Mouse (Mus musculus): ENCODE data around the gene Upp1. TPM values are rescaled to one million over a fixed set of nuclear protein-coding genes. Genes with fewer than 3 reads are reported as not detected.

Upp1 gene
- polyA plus RNA-seq (2015; fragmentation: Nextera tagmentation; extraction: Ambion mirVana), result 37.6 and 47.2 TPM in 2 replicates

DNA sequence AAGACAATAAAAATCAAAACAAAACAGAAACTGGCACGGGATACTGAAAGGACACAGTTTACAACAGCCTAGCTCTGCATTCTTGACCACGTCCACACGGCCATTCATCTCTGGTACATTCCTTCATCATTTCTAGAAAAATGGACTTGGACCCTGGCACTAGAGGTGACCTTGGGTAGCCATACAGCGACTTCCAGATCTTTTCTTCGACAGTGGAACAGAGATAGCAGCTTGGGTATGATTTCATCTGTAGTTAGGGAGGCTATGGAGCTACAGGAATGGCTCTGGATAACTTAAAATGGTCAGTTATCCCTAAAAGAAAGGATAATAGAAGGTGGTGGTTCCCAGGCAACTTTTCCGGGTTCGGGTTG, at the start of gene Upp1:
Gene Upp1 (plus strand): TSS at position 54 of the 371 bp plus-strand sequence.
- WGBS, result 1% methylated on average over 7 of the region's 7 CpGs
- Histone ChIP-seq H3K9me3 (replicated peaks; ENCODE audit: control insufficient read depth, low read length) (no peaks in the 10 kb centered on the region), H3K27me3 (ENCODE audit: control insufficient read depth, insufficient read depth, low read length) (peaks cover 6% of the 10 kb centered on the region), H3K36me3 (ENCODE audit: control insufficient read depth, insufficient read depth) (no peaks in the 10 kb centered on the region), H3K4me1 (ENCODE audit: control insufficient read depth, insufficient read depth, low read length) (peaks cover 21% of the 10 kb centered on the region), H3K27ac (ENCODE audit: low read length) (peak within 1 kb of the TSS; percentile 82), H3K4me3 (ENCODE audit: low read length) (peak within 1 kb of the TSS; percentile 75), H3K9ac (ENCODE audit: low read length) (peak within 1 kb of the TSS; percentile 80), H3K4me2 (ENCODE audit: low read depth, low read length) (peak within 1 kb of the TSS; percentile 97)
- no peak for ATAC-seq (replicated peaks; ENCODE audit: extremely low read depth, insufficient read depth, low FRiP score)

DNA sequence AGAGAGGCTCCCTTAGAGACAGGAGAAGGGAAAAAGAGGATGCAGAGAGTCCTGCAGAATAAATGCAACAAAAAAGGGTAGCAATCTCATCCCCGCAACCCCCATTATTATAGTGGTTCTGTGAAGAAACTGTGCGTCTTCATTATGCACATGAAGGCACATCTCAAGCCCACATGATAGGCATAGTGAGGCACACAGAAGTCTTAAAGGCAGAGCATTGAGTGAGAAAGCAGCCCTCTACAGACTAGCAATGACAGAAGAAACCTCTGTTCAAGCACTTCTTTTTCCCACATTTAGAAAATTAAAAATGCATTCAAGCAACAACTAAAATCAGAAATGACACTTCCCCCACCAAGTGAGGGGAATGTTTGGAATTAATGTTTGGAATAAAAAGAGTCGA, 41.5 kb upstream of the Upp1 start:
- no peak overlapping the region for H3K4me3 ChIP-seq (ENCODE audit: low read length)
- no peak for ATAC-seq (replicated peaks; ENCODE audit: extremely low read depth, insufficient read depth, low FRiP score)
- H3K4me2 ChIP-seq (ENCODE audit: low read depth, low read length), result no peak overlapping the region
- no peaks in the 10 kb centered on the region for H3K36me3 ChIP-seq (ENCODE audit: control insufficient read depth, insufficient read depth)
- H3K27ac ChIP-seq (ENCODE audit: low read length), result no peak overlapping the region
- no peak overlapping the region for H3K9ac ChIP-seq (ENCODE audit: low read length)
- no peaks in the 10 kb centered on the region for H3K9me3 ChIP-seq (replicated peaks; ENCODE audit: control insufficient read depth, low read length)
- H3K4me1 ChIP-seq (ENCODE audit: control insufficient read depth, insufficient read depth, low read length), result no peaks in the 10 kb centered on the region
- no peaks in the 10 kb centered on the region for H3K27me3 ChIP-seq (ENCODE audit: control insufficient read depth, insufficient read depth, low read length)
- WGBS, result 81% methylated on average over 3 of the region's 3 CpGs

GRCm38 (mm10) chr11:9113189-9113588, 4.7 kb upstream of the Upp1 start:
- H3K36me3 ChIP-seq (ENCODE audit: control insufficient read depth, insufficient read depth), result no peaks in the 10 kb centered on the region
- H3K4me1 ChIP-seq (ENCODE audit: control insufficient read depth, insufficient read depth, low read length), result peaks cover 15% of the 10 kb centered on the region
- no peak overlapping the region for H3K4me3 ChIP-seq (ENCODE audit: low read length)
- 60% methylated on average over 2 of the region's 2 CpGs for WGBS
- no peak overlapping the region for H3K4me2 ChIP-seq (ENCODE audit: low read depth, low read length)
- H3K9ac ChIP-seq (ENCODE audit: low read length), result no peak overlapping the region
- H3K9me3 ChIP-seq (replicated peaks; ENCODE audit: control insufficient read depth, low read length), result no peaks in the 10 kb centered on the region
- H3K27ac ChIP-seq (ENCODE audit: low read length), result no peak overlapping the region
- ATAC-seq (replicated peaks; ENCODE audit: extremely low read depth, insufficient read depth, low FRiP score), result no peak
- H3K27me3 ChIP-seq (ENCODE audit: control insufficient read depth, insufficient read depth, low read length), result peaks cover 4% of the 10 kb centered on the region

GRCm38 (mm10) chr11:9115367-9116120, 2.4 kb upstream of the Upp1 start:
- Histone ChIP-seq H3K9me3 (replicated peaks; ENCODE audit: control insufficient read depth, low read length) (no peaks in the 10 kb centered on the region), H3K4me3 (ENCODE audit: low read length) (no peak overlapping the region), H3K27me3 (ENCODE audit: control insufficient read depth, insufficient read depth, low read length) (peaks cover 5% of the 10 kb centered on the region), H3K36me3 (ENCODE audit: control insufficient read depth, insufficient read depth) (no peaks in the 10 kb centered on the region), H3K4me2 (ENCODE audit: low read depth, low read length) (peak overlapping the region; percentile 68), H3K27ac (ENCODE audit: low read length) (no peak overlapping the region), H3K4me1 (ENCODE audit: control insufficient read depth, insufficient read depth, low read length) (peaks cover 21% of the 10 kb centered on the region), H3K9ac (ENCODE audit: low read length) (no peak overlapping the region)
- WGBS, result 24% methylated on average over 9 of the region's 9 CpGs
- no peak for ATAC-seq (replicated peaks; ENCODE audit: extremely low read depth, insufficient read depth, low FRiP score)

DNA sequence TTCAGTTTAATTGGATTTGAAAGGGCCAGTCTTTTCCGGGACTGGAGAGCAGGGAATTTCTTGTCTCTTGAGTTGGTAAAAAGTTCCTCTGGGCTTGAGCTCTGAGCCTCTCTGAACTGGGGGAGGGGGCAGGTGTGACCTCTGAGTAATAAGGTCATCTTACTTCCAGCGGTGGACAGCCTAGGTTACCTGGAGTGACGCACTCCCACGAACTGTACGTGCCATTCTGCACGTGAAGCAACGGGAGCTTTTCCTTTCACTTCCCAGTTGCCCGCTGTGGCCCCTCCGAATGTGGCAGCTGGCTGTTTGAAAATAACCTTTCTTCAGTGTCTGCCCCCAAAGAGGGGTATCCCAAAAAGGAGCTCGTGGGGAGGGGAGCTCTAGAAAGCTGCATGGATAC, 1.8 kb upstream of the Upp1 start:
- peak overlapping the region; percentile 68 for H3K4me2 ChIP-seq (ENCODE audit: low read depth, low read length)
- peaks cover 6% of the 10 kb centered on the region for H3K27me3 ChIP-seq (ENCODE audit: control insufficient read depth, insufficient read depth, low read length)
- H3K9me3 ChIP-seq (replicated peaks; ENCODE audit: control insufficient read depth, low read length), result no peaks in the 10 kb centered on the region
- H3K27ac ChIP-seq (ENCODE audit: low read length), result no peak overlapping the region
- 3% methylated on average over 10 of the region's 10 CpGs for WGBS
- no peaks in the 10 kb centered on the region for H3K36me3 ChIP-seq (ENCODE audit: control insufficient read depth, insufficient read depth)
- H3K4me1 ChIP-seq (ENCODE audit: control insufficient read depth, insufficient read depth, low read length), result peaks cover 21% of the 10 kb centered on the region
- H3K4me3 ChIP-seq (ENCODE audit: low read length), result peak overlapping the region; percentile 40
- H3K9ac ChIP-seq (ENCODE audit: low read length), result peak overlapping the region; percentile 57
- no peak for ATAC-seq (replicated peaks; ENCODE audit: extremely low read depth, insufficient read depth, low FRiP score)

DNA sequence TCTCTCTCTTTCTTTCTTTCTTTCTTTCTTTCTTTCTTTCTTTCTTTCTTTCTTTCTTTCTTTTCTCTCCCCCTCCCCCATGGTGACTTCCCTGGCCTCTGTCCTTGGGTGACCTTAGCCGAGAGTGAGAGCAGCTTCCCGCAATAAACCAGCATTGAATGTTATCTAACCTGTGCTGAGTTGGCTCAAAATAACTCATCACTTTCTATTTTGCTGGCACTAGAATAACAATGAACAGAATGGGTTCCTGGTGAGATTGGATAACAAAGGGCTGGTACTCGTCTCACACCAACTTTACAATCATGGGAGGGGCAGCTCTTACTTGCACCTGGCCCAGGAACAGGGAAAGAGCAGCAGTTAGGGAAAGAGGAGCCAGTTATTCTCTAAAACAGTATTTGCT, 987 bp upstream of the Upp1 start:
- WGBS, result 5% methylated on average over 3 of the region's 3 CpGs
- H3K4me1 ChIP-seq (ENCODE audit: control insufficient read depth, insufficient read depth, low read length), result peaks cover 21% of the 10 kb centered on the region
- H3K27me3 ChIP-seq (ENCODE audit: control insufficient read depth, insufficient read depth, low read length), result peaks cover 6% of the 10 kb centered on the region
- ATAC-seq (replicated peaks; ENCODE audit: extremely low read depth, insufficient read depth, low FRiP score), result no peak
- no peak overlapping the region for H3K9ac ChIP-seq (ENCODE audit: low read length)
- H3K9me3 ChIP-seq (replicated peaks; ENCODE audit: control insufficient read depth, low read length), result no peaks in the 10 kb centered on the region
- H3K36me3 ChIP-seq (ENCODE audit: control insufficient read depth, insufficient read depth), result no peaks in the 10 kb centered on the region
- H3K27ac ChIP-seq (ENCODE audit: low read length), result peak overlapping the region; percentile 82
- no peak overlapping the region for H3K4me2 ChIP-seq (ENCODE audit: low read depth, low read length)
- no peak overlapping the region for H3K4me3 ChIP-seq (ENCODE audit: low read length)

- H3K9ac ChIP-seq (ENCODE audit: low read length), result peak overlapping the region; percentile 80
- H3K4me3 ChIP-seq (ENCODE audit: low read length), result peak overlapping the region; percentile 75
- peaks cover 6% of the 10 kb centered on the region for H3K27me3 ChIP-seq (ENCODE audit: control insufficient read depth, insufficient read depth, low read length)
- H3K4me2 ChIP-seq (ENCODE audit: low read depth, low read length), result peak overlapping the region; percentile 97
- peak overlapping the region; percentile 82 for H3K27ac ChIP-seq (ENCODE audit: low read length)
- no peaks in the 10 kb centered on the region for H3K9me3 ChIP-seq (replicated peaks; ENCODE audit: control insufficient read depth, low read length)
- ATAC-seq (replicated peaks; ENCODE audit: extremely low read depth, insufficient read depth, low FRiP score), result peak; percentile 86
- peaks cover 21% of the 10 kb centered on the region for H3K4me1 ChIP-seq (ENCODE audit: control insufficient read depth, insufficient read depth, low read length)
- 3% methylated on average over 13 of the region's 13 CpGs for WGBS
- no peaks in the 10 kb centered on the region for H3K36me3 ChIP-seq (ENCODE audit: control insufficient read depth, insufficient read depth)
These were observed 399 bp upstream of the Upp1 start for GRCm38 (mm10) chr11:9117358-9118049.

GRCm38 (mm10) chr11:9118421-9119121, 668 bp downstream of the Upp1 start:
- Histone ChIP-seq H3K27me3 (ENCODE audit: control insufficient read depth, insufficient read depth, low read length) (peaks cover 6% of the 10 kb centered on the region), H3K9me3 (replicated peaks; ENCODE audit: control insufficient read depth, low read length) (no peaks in the 10 kb centered on the region), H3K27ac (ENCODE audit: low read length) (peak overlapping the region; percentile 82), H3K4me1 (ENCODE audit: control insufficient read depth, insufficient read depth, low read length) (peaks cover 21% of the 10 kb centered on the region), H3K4me2 (ENCODE audit: low read depth, low read length) (peak overlapping the region; percentile 97), H3K4me3 (ENCODE audit: low read length) (peak overlapping the region; percentile 75), H3K9ac (ENCODE audit: low read length) (peak overlapping the region; percentile 80), H3K36me3 (ENCODE audit: control insufficient read depth, insufficient read depth) (no peaks in the 10 kb centered on the region)
- peak; percentile 74 for ATAC-seq (replicated peaks; ENCODE audit: extremely low read depth, insufficient read depth, low FRiP score)
- under 1% methylated on average over 39 of the region's 40 CpGs for WGBS

Measured in heart, embryonic 16.5 days (tissue).